Mouse (Mus musculus) neural tube, embryonic 11.5 days (tissue): ENCODE data around the gene Apoe. TPM values are rescaled to one million over a fixed set of nuclear protein-coding genes. Genes with fewer than 3 reads are reported as not detected.

Source experiments
- ATAC-seq: fragments of 200-750 bp; cut with Nextera tagmentation; 2 replicates; pipeline ENCODE4 v1.8.0; 2017; ENCODE audit warnings: moderate number of reproducible peaks, mild to moderate bottlenecking, moderate TSS enrichment, moderate library complexity; ENCODE audit not compliant: insufficient read depth, low FRiP score, low TSS enrichment
- DNase-seq: peaks from one replicate; pipeline ENCODE4 v3.0.0-alpha.2; 2015; ENCODE audit warnings: low spot score
- H3K27ac ChIP-seq: fragments of 300-500 bp; sonication (generic); 2 replicates; pipeline ENCODE4 v1.5.1; 2014; ENCODE audit warnings: low read depth, mild to moderate bottlenecking, low read length
- H3K27me3 ChIP-seq: fragments of 300-500 bp; sonication (generic); 2 replicates; pipeline ENCODE4 v1.6.1; 2014; ENCODE audit warnings: mild to moderate bottlenecking, low read length, mixed read lengths; ENCODE audit not compliant: control insufficient read depth, insufficient read depth
- H3K36me3 ChIP-seq: fragments of 300-500 bp; sonication (generic); 2 replicates; pipeline ENCODE4 v1.6.1; 2014; ENCODE audit warnings: mild to moderate bottlenecking, low read length, moderate library complexity, mixed read lengths; ENCODE audit not compliant: control insufficient read depth, insufficient read depth
- H3K4me1 ChIP-seq: fragments of 300-500 bp; sonication (generic); 2 replicates; pipeline ENCODE4 v1.6.1; 2014; ENCODE audit warnings: low read length, mixed read lengths; ENCODE audit not compliant: control insufficient read depth, insufficient read depth
- H3K4me2 ChIP-seq: fragments of 300-500 bp; sonication (generic); 2 replicates; pipeline ENCODE4 v1.6.1; 2014; ENCODE audit warnings: low read depth, mild to moderate bottlenecking, moderate library complexity
- H3K4me3 ChIP-seq: fragments of 300-500 bp; sonication (generic); 2 replicates; pipeline ENCODE4 v1.5.1; 2014; ENCODE audit warnings: low read depth, low read length
- H3K9ac ChIP-seq: fragments of 300-500 bp; sonication (generic); 2 replicates; pipeline ENCODE4 v1.6.1; 2014; ENCODE audit warnings: mild to moderate bottlenecking, low read length
- H3K9me3 ChIP-seq: fragments of 300-500 bp; sonication (generic); 2 replicates; pipeline ENCODE4 v1.6.1; 2016; ENCODE audit warnings: low read length; ENCODE audit not compliant: control insufficient read depth
- WGBS: fragments of 180-500 bp; shearing (Covaris S2); extraction: QIAGEN DNeasy Blood & Tissue Kit; methylation state at CpG from one replicate; pipeline ENCODE4 v1.1.7; 2014; 5-methylcytosine and 5-hydroxymethylcytosine counted together
- polyA plus RNA-seq: library from polyadenylated mRNA; unstranded; fragments of >200 nt; fragmentation: Nextera tagmentation; extraction: Ambion mirVana; gene quantifications from 2 replicates; pipeline ENCODE4 v1.2.1, GENCODE M21; 2014

Apoe gene
- polyA plus RNA-seq, 1 experiment from 2014 or later, result 125 TPM

GRCm38 (mm10) chr7:19651063-19651786 is 47.8 kb downstream of the Apoe start:
- no peak overlapping the region for H3K4me2 ChIP-seq
- no peak for ATAC-seq
- H3K27ac ChIP-seq, result no peak overlapping the region
- no peak for DNase-seq
- H3K36me3 ChIP-seq, result peaks cover 17% of the 10 kb centered on the region
- no peaks in the 10 kb centered on the region for H3K27me3 ChIP-seq
- no peak overlapping the region for H3K4me3 ChIP-seq
- H3K4me1 ChIP-seq, result no peaks in the 10 kb centered on the region
- H3K9me3 ChIP-seq, result no peaks in the 10 kb centered on the region
- H3K9ac ChIP-seq, result no peak overlapping the region
- WGBS, result 92% methylated on average over 6 of the region's 6 CpGs

Other genes starting within 250 kb of the Apoe start
- gene Mark4, start 240.4 kb downstream of the Apoe start, polyA plus RNA-seq, result 14.1 and 16.4 TPM in 2 replicates
- 1.2 and 1.6 TPM in 2 replicates for gene Exoc3l2, start 235.9 kb downstream of the Apoe start, polyA plus RNA-seq
- gene Bloc1s3, start 190.8 kb downstream of the Apoe start, polyA plus RNA-seq, result 2.0 and 2.7 TPM in 2 replicates
- 49.3 and 54.0 TPM in 2 replicates for gene Trappc6a, start 190.8 kb downstream of the Apoe start, polyA plus RNA-seq
- gene Nkpd1, start 181.3 kb downstream of the Apoe start, polyA plus RNA-seq, result not detected in 2 replicates
- 4.5 and 4.7 TPM in 2 replicates for gene Ppp1r37, start 136.1 kb downstream of the Apoe start, polyA plus RNA-seq
- 0.44 and 0.57 TPM in 2 replicates for gene Zfp296, start 121.9 kb downstream of the Apoe start, polyA plus RNA-seq
- 161 and 171 TPM in 2 replicates for gene Gemin7, start 121.6 kb downstream of the Apoe start, polyA plus RNA-seq
- gene Clasrp, start 94.7 kb downstream of the Apoe start, polyA plus RNA-seq, result 48.0 and 53.5 TPM in 2 replicates
- 3.1 and 3.8 TPM in 2 replicates for gene Relb, start 69.8 kb downstream of the Apoe start, polyA plus RNA-seq
- gene Clptm1, start 34.2 kb downstream of the Apoe start, polyA plus RNA-seq, result 104 and 107 TPM in 2 replicates
- 0.45 and 0.55 TPM in 2 replicates for gene Apoc2, start 21.2 kb downstream of the Apoe start, polyA plus RNA-seq
- gene Gm44805, start 17.8 kb downstream of the Apoe start, polyA plus RNA-seq, result not detected in 2 replicates
- gene Apoc4, start 17.7 kb downstream of the Apoe start, polyA plus RNA-seq, result not detected in 2 replicates
- 3.4 and 6.9 TPM in 2 replicates for gene Apoc1, start 6.5 kb downstream of the Apoe start, polyA plus RNA-seq
- 150 and 155 TPM in 2 replicates for gene Tomm40, start 16.2 kb upstream of the Apoe start, polyA plus RNA-seq
- 70.0 and 76.5 TPM in 2 replicates for gene Nectin2, start 51.3 kb upstream of the Apoe start, polyA plus RNA-seq
- 21.1 and 21.7 TPM in 2 replicates for gene Bcam, start 71.8 kb upstream of the Apoe start, polyA plus RNA-seq
- 0.45 and 0.53 TPM in 2 replicates for gene Cblc, start 97.6 kb upstream of the Apoe start, polyA plus RNA-seq
- 1.2 and 1.3 TPM in 2 replicates for gene Bcl3, start 123.6 kb upstream of the Apoe start, polyA plus RNA-seq
- 0.24 and 0.29 TPM in 2 replicates for gene Gm19345, start 152.8 kb upstream of the Apoe start, polyA plus RNA-seq
- not detected in 2 replicates for gene Ceacam16, start 162.1 kb upstream of the Apoe start, polyA plus RNA-seq
- not detected in 2 replicates for gene Ceacam19, start 188.8 kb upstream of the Apoe start, polyA plus RNA-seq
- 2.9 and 4.8 TPM in 2 replicates for gene Pvr, start 222.0 kb upstream of the Apoe start, polyA plus RNA-seq